Mouse (Mus musculus) midbrain, embryonic 15.5 days (tissue): ENCODE data around the gene Nptx1. TPM values are rescaled to one million over a fixed set of nuclear protein-coding genes. Genes with fewer than 3 reads are reported as not detected.

Experiments
- ATAC-seq: fragments of 200-750 bp; cut with Nextera tagmentation; replicated peaks from 2 replicates; pipeline ENCODE4 v1.8.0; 2017; ENCODE audit warnings: moderate TSS enrichment
- H3K27ac ChIP-seq: fragments of 300-500 bp; sonication (generic); 2 replicates; pipeline ENCODE4 v1.5.1; 2015; ENCODE audit warnings: mild to moderate bottlenecking, inconsistent platforms
- H3K27me3 ChIP-seq: fragments of 300-500 bp; sonication (generic); replicated peaks from 2 replicates; pipeline ENCODE4 v1.6.1; 2015; ENCODE audit warnings: inconsistent platforms
- H3K36me3 ChIP-seq: fragments of 300-500 bp; sonication (generic); replicated peaks from 2 replicates; pipeline ENCODE4 v1.6.1; 2015; ENCODE audit warnings: inconsistent platforms
- H3K4me1 ChIP-seq: fragments of 300-500 bp; sonication (generic); 2 replicates; pipeline ENCODE4 v1.6.1; 2015; ENCODE audit warnings: inconsistent platforms
- H3K4me2 ChIP-seq: fragments of 300-500 bp; sonication (generic); 2 replicates; pipeline ENCODE4 v1.6.1; 2015; ENCODE audit warnings: inconsistent platforms, mild to moderate bottlenecking, moderate library complexity
- H3K4me3 ChIP-seq: fragments of 300-500 bp; sonication (generic); 2 replicates; pipeline ENCODE4 v1.5.1; 2015; ENCODE audit warnings: mild to moderate bottlenecking, inconsistent platforms
- H3K9ac ChIP-seq: fragments of 300-500 bp; sonication (generic); 2 replicates; pipeline ENCODE4 v1.6.1; 2015; ENCODE audit warnings: mild to moderate bottlenecking, inconsistent platforms
- H3K9me3 ChIP-seq: fragments of 300-500 bp; sonication (generic); 2 replicates; pipeline ENCODE4 v1.6.1; 2016; ENCODE audit warnings: inconsistent platforms
- whole genome bisulfite sequencing: fragments of 180-500 bp; shearing (Covaris S2); methylation state at CpG from one replicate; pipeline ENCODE4 v1.1.7; 2015; ENCODE audit warnings: mixed read lengths; 5-methylcytosine and 5-hydroxymethylcytosine counted together
- polyA plus RNA-seq: library from polyadenylated mRNA; unstranded; fragments of >200 nt; fragmentation: Nextera tagmentation; extraction: Ambion mirVana; gene quantifications from 2 replicates; pipeline ENCODE4 v1.2.1, GENCODE M21; 2015

The Nptx1 gene
- 13.6 and 13.7 TPM in 2 replicates for polyA plus RNA-seq

- WGBS = under 1% methylated on average over 90 of the region's 90 CpGs
- peak within 1 kb of the TSS; percentile 65 for H3K9ac ChIP-seq
- H3K4me2 ChIP-seq = peak within 1 kb of the TSS; percentile 98
- no peaks in the 10 kb centered on the region for H3K9me3 ChIP-seq
- ATAC-seq = peak; percentile 64
- H3K27me3 ChIP-seq = peaks cover 28% of the 10 kb centered on the region
- peak within 1 kb of the TSS; percentile 76 for H3K4me3 ChIP-seq
- H3K27ac ChIP-seq = peak within 1 kb of the TSS; percentile 68
- peaks cover 63% of the 10 kb centered on the region for H3K4me1 ChIP-seq
- H3K36me3 ChIP-seq = no peaks in the 10 kb centered on the region
These were observed at the start of gene Nptx1 for GRCm38 (mm10) chr11:119547183-119547921. Gene Nptx1, minus strand, starts transcription at chr11:119547753.

- 44% methylated on average over 3 of the region's 3 CpGs for WGBS
- Histone ChIP-seq H3K4me1 (peaks cover 6% of the 10 kb centered on the region), H3K36me3 (no peaks in the 10 kb centered on the region), H3K4me2 (no peak overlapping the region), H3K27ac (no peak overlapping the region), H3K9ac (no peak overlapping the region), H3K27me3 (no peaks in the 10 kb centered on the region; the same call in 1 of the 2 replicates), H3K9me3 (no peaks in the 10 kb centered on the region), H3K4me3 (no peak overlapping the region)
- no peak for ATAC-seq
These were observed 46.4 kb upstream of the Nptx1 start for GRCm38 (mm10) chr11:119593966-119594365.

GRCm38 (mm10) chr11:119589242-119589641 is 41.7 kb upstream of the Nptx1 start:
- no peak for ATAC-seq
- H3K4me2 ChIP-seq = no peak overlapping the region
- H3K4me3 ChIP-seq = no peak overlapping the region
- no peaks in the 10 kb centered on the region for H3K9me3 ChIP-seq
- no peak overlapping the region for H3K9ac ChIP-seq
- H3K27me3 ChIP-seq = no peaks in the 10 kb centered on the region; the same call in 1 of the 2 replicates
- 84% methylated on average over 7 of the region's 7 CpGs for WGBS
- H3K27ac ChIP-seq = no peak overlapping the region
- H3K36me3 ChIP-seq = no peaks in the 10 kb centered on the region
- H3K4me1 ChIP-seq = peaks cover 6% of the 10 kb centered on the region

DNA sequence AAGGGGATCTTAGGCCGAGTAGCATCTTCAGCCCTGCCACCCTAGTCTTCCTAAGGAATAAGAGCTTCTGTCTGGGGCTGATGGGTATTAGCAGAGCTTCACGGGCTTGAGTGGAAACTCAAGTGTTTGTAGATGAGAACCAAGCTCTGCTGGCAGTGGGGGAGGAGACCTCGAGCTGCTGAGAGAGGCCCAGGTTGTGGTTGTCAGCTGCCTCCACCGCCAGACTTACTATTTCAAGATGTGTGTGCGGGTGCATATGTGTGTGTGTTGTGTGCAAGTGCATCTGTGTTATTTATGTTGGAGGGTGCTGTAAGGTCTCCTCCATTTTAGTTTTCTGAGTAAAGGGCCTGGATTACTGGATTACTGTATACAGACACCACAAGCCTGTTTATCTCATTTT is 39.6 kb upstream of the Nptx1 start:
- no peak for ATAC-seq
- Histone ChIP-seq H3K9me3 (no peaks in the 10 kb centered on the region), H3K4me1 (no peaks in the 10 kb centered on the region), H3K27me3 (no peaks in the 10 kb centered on the region; the same call in 1 of the 2 replicates), H3K36me3 (no peaks in the 10 kb centered on the region), H3K9ac (no peak overlapping the region), H3K4me2 (no peak overlapping the region), H3K27ac (no peak overlapping the region), H3K4me3 (no peak overlapping the region)
- 72% methylated on average over 5 of the region's 5 CpGs for WGBS

GRCm38 (mm10) chr11:119586511-119586910 is 39.0 kb upstream of the Nptx1 start:
- no peaks in the 10 kb centered on the region for H3K9me3 ChIP-seq
- no peaks in the 10 kb centered on the region for H3K4me1 ChIP-seq
- no peak for ATAC-seq
- 84% methylated on average over 4 of the region's 4 CpGs for WGBS
- no peak overlapping the region for H3K27ac ChIP-seq
- no peak overlapping the region for H3K4me2 ChIP-seq
- H3K4me3 ChIP-seq = no peak overlapping the region
- no peaks in the 10 kb centered on the region for H3K36me3 ChIP-seq
- H3K27me3 ChIP-seq = no peaks in the 10 kb centered on the region; the same call in 1 of the 2 replicates
- H3K9ac ChIP-seq = no peak overlapping the region

- H3K27ac ChIP-seq = no peak overlapping the region
- 87% methylated on average over 2 of the region's 2 CpGs for WGBS
- H3K9me3 ChIP-seq = no peaks in the 10 kb centered on the region
- peaks cover 6% of the 10 kb centered on the region for H3K4me1 ChIP-seq
- no peaks in the 10 kb centered on the region for H3K36me3 ChIP-seq
- H3K9ac ChIP-seq = no peak overlapping the region
- no peaks in the 10 kb centered on the region for H3K27me3 ChIP-seq
- ATAC-seq = no peak
- no peak overlapping the region for H3K4me3 ChIP-seq
- H3K4me2 ChIP-seq = no peak overlapping the region
These were observed 30.2 kb upstream of the Nptx1 start for GRCm38 (mm10) chr11:119577721-119578120.

- no peaks in the 10 kb centered on the region for H3K27me3 ChIP-seq
- H3K4me3 ChIP-seq = no peak overlapping the region
- no peak for ATAC-seq
- H3K9ac ChIP-seq = no peak overlapping the region
- H3K4me2 ChIP-seq = no peak overlapping the region
- 13% methylated on average over 4 of the region's 4 CpGs for WGBS
- no peaks in the 10 kb centered on the region for H3K36me3 ChIP-seq
- no peak overlapping the region for H3K27ac ChIP-seq
- H3K4me1 ChIP-seq = peaks cover 11% of the 10 kb centered on the region
- H3K9me3 ChIP-seq = no peaks in the 10 kb centered on the region
These were observed 29.3 kb upstream of the Nptx1 start for GRCm38 (mm10) chr11:119576855-119577254.

DNA sequence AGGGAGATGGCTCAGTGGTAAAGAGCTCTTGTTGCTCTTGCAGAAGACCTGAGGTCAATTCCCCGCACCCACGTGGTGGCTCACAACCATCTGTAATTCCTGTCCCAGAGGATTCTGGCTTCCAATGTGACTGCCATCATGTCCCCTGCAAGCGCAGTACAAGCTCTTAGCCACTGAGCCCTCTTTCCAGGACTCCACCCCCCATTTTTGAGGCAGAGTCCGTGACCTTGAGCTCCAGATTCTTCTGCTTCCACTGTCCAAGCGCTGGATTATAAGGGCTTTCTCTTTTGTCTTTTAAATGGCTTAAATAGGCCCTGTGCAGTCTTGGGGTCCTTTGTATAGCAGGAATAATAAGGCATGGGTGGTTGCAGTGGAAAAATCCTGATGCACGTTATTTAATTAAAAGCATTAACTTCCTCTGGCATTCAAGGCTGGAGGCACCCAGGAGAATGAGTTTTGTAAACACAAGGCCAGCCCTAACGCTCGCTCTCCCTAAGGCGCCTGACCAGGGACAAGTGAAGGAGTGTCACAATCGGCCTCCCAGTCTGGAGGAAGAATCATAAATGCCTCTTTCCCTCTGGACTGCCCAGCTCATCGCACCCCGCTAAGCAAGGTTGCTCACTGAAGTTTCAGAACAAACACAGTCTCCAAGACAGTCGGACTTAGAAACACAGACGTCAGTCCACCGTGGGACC is 24.9 kb upstream of the Nptx1 start:
- Histone ChIP-seq H3K27ac (no peak overlapping the region), H3K36me3 (no peaks in the 10 kb centered on the region), H3K9ac (no peak overlapping the region), H3K9me3 (no peaks in the 10 kb centered on the region), H3K4me1 (peaks cover 11% of the 10 kb centered on the region), H3K4me3 (no peak overlapping the region), H3K4me2 (no peak overlapping the region), H3K27me3 (no peaks in the 10 kb centered on the region)
- 32% methylated on average over 15 of the region's 15 CpGs for WGBS
- ATAC-seq = no peak

GRCm38 (mm10) chr11:119566188-119566587 is 18.6 kb upstream of the Nptx1 start:
- ATAC-seq = peak; percentile 60; the same call in 1 of the 2 replicates
- 0 out of 2 replicates have a peak, but pooled peaks cover 8% of the 10 kb centered on the region for H3K27me3 ChIP-seq
- H3K9me3 ChIP-seq = no peaks in the 10 kb centered on the region
- no peak overlapping the region for H3K4me3 ChIP-seq
- H3K9ac ChIP-seq = no peak overlapping the region
- H3K36me3 ChIP-seq = no peaks in the 10 kb centered on the region
- peaks cover 16% of the 10 kb centered on the region for H3K4me1 ChIP-seq
- peak overlapping the region; percentile 62; the same call in 1 of the 2 replicates for H3K27ac ChIP-seq
- 60% methylated on average over 5 of the region's 5 CpGs for WGBS
- 0 out of 2 replicates have a peak overlapping the region, but pooled peaks have one; percentile 5 for H3K4me2 ChIP-seq

GRCm38 (mm10) chr11:119565684-119566083 is 18.1 kb upstream of the Nptx1 start:
- H3K9ac ChIP-seq = no peak overlapping the region
- H3K36me3 ChIP-seq = no peaks in the 10 kb centered on the region
- peak; percentile 48; the same call in 1 of the 2 replicates for ATAC-seq
- 27% methylated on average over 10 of the region's 10 CpGs for WGBS
- peaks cover 16% of the 10 kb centered on the region for H3K4me1 ChIP-seq
- H3K4me2 ChIP-seq = 0 out of 2 replicates have a peak overlapping the region, but pooled peaks have one; percentile 5
- no peaks in the 10 kb centered on the region for H3K9me3 ChIP-seq
- H3K27ac ChIP-seq = peak overlapping the region; percentile 62
- H3K27me3 ChIP-seq = 0 out of 2 replicates have a peak, but pooled peaks cover 8% of the 10 kb centered on the region
- H3K4me3 ChIP-seq = no peak overlapping the region

DNA sequence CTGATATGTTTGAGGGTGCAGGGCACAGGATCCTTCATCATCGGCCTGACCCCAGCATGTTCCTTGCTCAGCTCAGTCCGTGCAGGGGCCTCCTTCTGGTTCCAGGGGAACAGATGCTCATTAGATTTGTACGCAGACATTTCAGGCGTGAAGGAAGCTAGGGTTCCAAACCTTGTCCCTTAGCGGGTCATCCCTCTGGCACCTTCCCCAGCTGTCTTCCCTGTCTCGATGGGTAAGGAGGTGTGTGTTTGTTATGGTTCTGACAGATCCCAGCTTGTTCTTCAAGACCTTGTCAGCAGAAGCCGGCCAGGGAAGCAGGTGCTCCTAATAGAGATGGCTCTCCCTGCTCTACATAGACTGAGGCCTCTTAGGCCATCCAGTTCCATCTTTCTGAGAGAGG is 17.5 kb upstream of the Nptx1 start:
- H3K9ac ChIP-seq = no peak overlapping the region
- H3K4me1 ChIP-seq = peaks cover 16% of the 10 kb centered on the region
- 48% methylated on average over 7 of the region's 7 CpGs for WGBS
- peak overlapping the region; percentile 62 for H3K27ac ChIP-seq
- H3K4me2 ChIP-seq = no peak overlapping the region
- 0 out of 2 replicates have a peak, but pooled peaks cover 8% of the 10 kb centered on the region for H3K27me3 ChIP-seq
- no peaks in the 10 kb centered on the region for H3K36me3 ChIP-seq
- ATAC-seq = no peak
- H3K4me3 ChIP-seq = no peak overlapping the region
- no peaks in the 10 kb centered on the region for H3K9me3 ChIP-seq

- Histone ChIP-seq H3K27me3 (0 out of 2 replicates have a peak, but pooled peaks cover 8% of the 10 kb centered on the region), H3K4me1 (peaks cover 23% of the 10 kb centered on the region), H3K27ac (0 out of 2 replicates have a peak overlapping the region, but pooled peaks have one; percentile 62), H3K4me3 (no peak overlapping the region), H3K9ac (no peak overlapping the region), H3K9me3 (no peaks in the 10 kb centered on the region), H3K36me3 (no peaks in the 10 kb centered on the region), H3K4me2 (no peak overlapping the region)
- no peak for ATAC-seq
- 89% methylated on average over 10 of the region's 10 CpGs for WGBS
These were observed 16.8 kb upstream of the Nptx1 start for GRCm38 (mm10) chr11:119564383-119564782.
